Mouse (Mus musculus) megakaryocyte, embryonic 14.5 days (primary cell): Measurements from ENCODE around the gene Ryr1. TPM values are rescaled to one million over a fixed set of nuclear protein-coding genes. Genes with fewer than 3 reads are reported as not detected.
"Not testable (repeated sequence)": the region's sequence is repeated elsewhere in the genome, so short reads cannot be mapped to it uniquely, and the experiment has no call there.

Experiments used
- H3K27me3 ChIP-seq: replicated peaks from 2 replicates; pipeline ENCODE3; 2012; ENCODE audit warnings: inconsistent platforms
- H3K36me3 ChIP-seq: replicated peaks from 2 replicates; pipeline ENCODE3; 2012; ENCODE audit warnings: low read length, inconsistent platforms, mixed read lengths
- H3K4me1 ChIP-seq: 2 replicates; pipeline ENCODE4 v1.6.1; 2012; ENCODE audit warnings: inconsistent platforms
- H3K4me3 ChIP-seq: replicated peaks from 2 replicates; pipeline ENCODE3; 2012; ENCODE audit warnings: moderate library complexity, mild to moderate bottlenecking, inconsistent platforms
- H3K9me3 ChIP-seq: 2 replicates; pipeline ENCODE4 v1.6.1; 2012; ENCODE audit warnings: inconsistent platforms
- FLI1 ChIP-seq: IDR thresholded peaks from 2 replicates; pipeline ENCODE4 v1.6.1; 2012; ENCODE audit warnings: low read length, inconsistent platforms, mixed read lengths
- GATA1 ChIP-seq: IDR thresholded peaks from 3 replicates; pipeline ENCODE4 v1.6.1; 2012; ENCODE audit warnings: mixed read lengths, low read length, inconsistent platforms, borderline replicate concordance
- polyA plus RNA-seq: library from polyadenylated mRNA; stranded (reverse); fragments of >175 nt; gene quantifications from 2 replicates; pipeline ENCODE4 v1.2.3, GENCODE M21; 2012; ENCODE audit warnings: low replicate concordance; ENCODE audit not compliant: insufficient read depth

Gene Ryr1
- polyA plus RNA-seq, 1 experiment: 0.12 TPM

- Histone ChIP-seq H3K4me1 (peaks cover 73% of the 10 kb centered on the region), H3K9me3 (no peaks in the 10 kb centered on the region), H3K27me3 (peaks cover 4% of the 10 kb centered on the region), H3K36me3 (peaks cover 3% of the 10 kb centered on the region), H3K4me3 (no peak overlapping the region)
- no peak for TF ChIP-seq FLI1
- TF ChIP-seq GATA1: no peak
Measured at GRCm38 (mm10) chr7:29146625-29147367, 21.8 kb upstream of the Ryr1 start.

- Histone ChIP-seq H3K36me3 (no peaks in the 10 kb centered on the region), H3K27me3 (peaks cover 4% of the 10 kb centered on the region), H3K4me1 (peaks cover 63% of the 10 kb centered on the region), H3K9me3 (no peaks in the 10 kb centered on the region), H3K4me3 (peak overlapping the region; percentile 73)
- TF ChIP-seq GATA1 (no peak), FLI1 (no peak)
Measured at GRCm38 (mm10) chr7:29144006-29144405, 19.0 kb upstream of the Ryr1 start.

- no peaks in the 10 kb centered on the region for H3K9me3 ChIP-seq
- H3K4me3 ChIP-seq: no peak overlapping the region
- TF ChIP-seq GATA1 (no peak), FLI1 (no peak)
- no peaks in the 10 kb centered on the region for H3K36me3 ChIP-seq
- H3K27me3 ChIP-seq: peaks cover 6% of the 10 kb centered on the region
- peaks cover 67% of the 10 kb centered on the region for H3K4me1 ChIP-seq
Measured at GRCm38 (mm10) chr7:29141416-29141815, 16.4 kb upstream of the Ryr1 start.

GRCm38 (mm10) chr7:29139237-29139636 is 14.3 kb upstream of the Ryr1 start:
- H3K4me1 ChIP-seq: peaks cover 69% of the 10 kb centered on the region
- H3K36me3 ChIP-seq, H3K27me3 ChIP-seq, H3K9me3 ChIP-seq, H3K4me3 ChIP-seq: not testable (repeated sequence)

- TF ChIP-seq GATA1 (no peak), FLI1 (no peak)
Measured at GRCm38 (mm10) chr7:29137429-29137828, 12.4 kb upstream of the Ryr1 start.

GRCm38 (mm10) chr7:29134693-29135386 is 9.9 kb upstream of the Ryr1 start, which contains the start of gene Rasgrp4:
Gene Rasgrp4 (plus strand): TSS chr7:29134851.
- TF ChIP-seq FLI1 (no peak), GATA1 (no peak)
- H3K4me3 ChIP-seq: peak within 1 kb of the TSS; percentile 90
- no peaks in the 10 kb centered on the region for H3K9me3 ChIP-seq
- H3K27me3 ChIP-seq: peaks cover 8% of the 10 kb centered on the region
- no peaks in the 10 kb centered on the region for H3K36me3 ChIP-seq
- H3K4me1 ChIP-seq: peaks cover 54% of the 10 kb centered on the region

More at GRCm38 (mm10) chr7:29137429-29137828, 12.4 kb upstream of the Ryr1 start:
- H3K36me3 ChIP-seq: no peaks in the 10 kb centered on the region
- H3K4me3 ChIP-seq: no peak overlapping the region
- H3K4me1 ChIP-seq: peaks cover 60% of the 10 kb centered on the region
- H3K9me3 ChIP-seq: no peaks in the 10 kb centered on the region
- H3K27me3 ChIP-seq: peaks cover 8% of the 10 kb centered on the region

GRCm38 (mm10) chr7:29134230-29134629 is 9.3 kb upstream of the Ryr1 start:
- no peaks in the 10 kb centered on the region for H3K36me3 ChIP-seq
- TF ChIP-seq GATA1: no peak
- no peak for TF ChIP-seq FLI1
- peaks cover 56% of the 10 kb centered on the region for H3K4me1 ChIP-seq
- peaks cover 8% of the 10 kb centered on the region for H3K27me3 ChIP-seq
- H3K4me3 ChIP-seq: peak overlapping the region; percentile 90
- H3K9me3 ChIP-seq: no peaks in the 10 kb centered on the region

GRCm38 (mm10) chr7:29128725-29129124 is 3.7 kb upstream of the Ryr1 start:
- no peaks in the 10 kb centered on the region for H3K9me3 ChIP-seq
- H3K4me3 ChIP-seq: peak overlapping the region; percentile 10
- no peak for TF ChIP-seq FLI1
- TF ChIP-seq GATA1: no peak

GRCm38 (mm10) chr7:29126173-29126915 is 1.4 kb upstream of the Ryr1 start:
- H3K4me1 ChIP-seq: peaks cover 61% of the 10 kb centered on the region
- no peaks in the 10 kb centered on the region for H3K9me3 ChIP-seq
- TF ChIP-seq GATA1 (no peak), FLI1 (no peak)
- peaks cover 28% of the 10 kb centered on the region for H3K27me3 ChIP-seq
- H3K36me3 ChIP-seq: no peaks in the 10 kb centered on the region
- H3K4me3 ChIP-seq: peak overlapping the region; percentile 14

More at GRCm38 (mm10) chr7:29128725-29129124, 3.7 kb upstream of the Ryr1 start:
- Histone ChIP-seq H3K4me1 (peaks cover 61% of the 10 kb centered on the region), H3K36me3 (no peaks in the 10 kb centered on the region), H3K27me3 (peaks cover 17% of the 10 kb centered on the region)
